Mouse (Mus musculus) regulatory T cell (primary cell): ENCODE measurements around the gene Slc39a10.
"Not testable (repeated sequence)": the region's sequence is repeated elsewhere in the genome, so short reads cannot be mapped to it uniquely, and the experiment has no call there.

Experiments used
- in situ Hi-C: fragments of 300-600 bp; cut with MboI, MseI; formaldehyde crosslinking; loops from one replicate; pipeline ENCODE4 v1.15.1; 2025; ENCODE audit warnings: high pct_unique_total_duplicates

Gene Slc39a10

DNA sequence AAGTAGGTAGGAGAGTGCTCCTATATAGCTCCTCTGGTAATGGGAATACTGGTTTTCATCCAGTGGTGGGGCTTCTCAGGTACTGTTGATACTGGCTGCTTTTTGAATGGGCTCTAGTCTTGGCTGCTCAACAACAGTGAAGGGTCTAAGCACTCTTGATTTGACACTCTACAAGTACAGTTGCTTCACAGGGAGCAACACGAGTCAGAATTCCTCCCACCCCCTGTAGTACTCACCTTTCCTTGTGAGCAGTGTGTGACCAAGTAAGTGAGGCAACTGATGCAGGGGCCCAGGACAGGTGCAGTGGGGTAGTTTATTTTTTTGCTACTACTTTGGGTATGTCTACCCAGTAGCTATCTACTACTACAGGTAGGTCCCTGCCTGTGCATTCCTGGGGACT is 87.6 kb downstream of the Slc39a10 start:
- in situ Hi-C loops, result no loop called here

DNA sequence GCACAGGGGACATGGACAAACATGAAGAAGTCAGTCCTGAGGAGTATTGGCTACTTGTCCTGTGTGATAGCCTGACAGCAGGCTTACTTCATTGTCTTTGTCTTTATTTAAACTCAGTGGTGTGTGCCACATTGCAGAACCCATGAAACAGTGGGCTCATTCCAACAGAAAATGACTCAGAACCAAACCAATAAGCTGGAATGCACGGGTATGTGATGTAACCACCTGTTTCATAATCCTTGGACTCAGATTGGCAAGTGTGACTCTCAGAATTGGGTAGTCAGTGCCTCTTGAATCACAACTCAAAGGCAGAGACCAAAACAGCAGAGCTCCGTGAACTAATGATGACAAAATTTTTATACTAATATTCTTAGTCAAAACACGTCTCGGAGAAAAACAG is 110.4 kb downstream of the Slc39a10 start:
- in situ Hi-C loops, result loop anchor here (25.0 kb wide), 1 partner anchor 930 kb away; no protein-coding TSS in a partner anchor

DNA sequence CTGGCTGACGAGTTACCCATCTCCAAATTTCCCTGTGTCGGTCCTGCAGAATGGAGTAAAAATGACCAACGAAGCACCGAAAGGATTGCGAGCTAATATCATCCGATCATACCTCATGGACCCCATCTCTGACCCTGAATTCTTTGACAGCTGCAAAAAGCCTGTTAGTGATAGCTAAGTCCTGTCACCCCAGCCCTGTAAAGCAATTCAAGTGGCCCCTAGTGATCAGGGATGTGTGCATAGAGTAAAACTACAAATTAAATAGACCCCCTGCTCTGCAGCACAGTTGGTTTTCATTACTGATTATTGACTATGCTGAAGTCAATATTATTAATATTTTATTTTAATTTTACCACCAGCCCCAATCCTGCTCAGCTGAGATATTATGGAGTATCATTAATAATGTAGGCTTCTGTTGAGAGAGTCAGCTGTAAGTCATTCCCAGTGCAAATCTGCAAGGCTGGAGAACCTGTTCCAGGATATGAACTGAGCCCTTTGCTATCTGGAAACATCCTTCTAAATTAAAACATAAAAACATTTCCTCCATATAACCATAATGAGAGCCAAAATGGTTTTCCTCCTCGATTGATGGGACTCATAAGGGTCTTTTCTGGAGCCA is 122.5 kb downstream of the Slc39a10 start:
- in situ Hi-C loops, result not testable (repeated sequence)

GRCm38 (mm10) chr1:46769318-46769717 is 123.3 kb downstream of the Slc39a10 start:
- in situ Hi-C loops, result loop anchor here (5.0 kb wide), 1 partner anchor 447 kb away; no protein-coding TSS in a partner anchor

DNA sequence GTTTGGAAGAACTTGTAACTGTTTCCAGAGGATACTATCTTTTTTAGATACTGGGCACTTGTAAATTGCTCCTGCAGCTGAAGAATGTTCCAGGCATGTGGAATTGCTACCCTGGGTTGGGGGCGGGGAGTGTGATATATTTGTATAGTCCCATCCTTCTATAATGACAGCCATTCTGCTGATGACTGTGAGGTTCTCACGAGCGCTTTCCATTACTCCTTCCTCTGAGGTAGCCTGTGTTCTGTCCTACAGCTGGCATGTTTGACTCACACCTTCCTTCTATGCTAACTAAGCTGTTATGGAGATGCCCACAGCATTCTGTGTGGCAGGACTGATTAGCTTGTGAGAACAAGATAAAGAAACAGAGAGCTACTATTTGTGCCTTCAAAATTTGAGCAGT is 128.1 kb downstream of the Slc39a10 start:
- in situ Hi-C loops, result not testable (repeated sequence)
